Mouse (Mus musculus): ENCODE data around the gene Gbp8.
"Not testable (repeated sequence)": the region's sequence is repeated elsewhere in the genome, so short reads cannot be mapped to it uniquely, and the experiment has no call there.

The Gbp8 gene

DNA sequence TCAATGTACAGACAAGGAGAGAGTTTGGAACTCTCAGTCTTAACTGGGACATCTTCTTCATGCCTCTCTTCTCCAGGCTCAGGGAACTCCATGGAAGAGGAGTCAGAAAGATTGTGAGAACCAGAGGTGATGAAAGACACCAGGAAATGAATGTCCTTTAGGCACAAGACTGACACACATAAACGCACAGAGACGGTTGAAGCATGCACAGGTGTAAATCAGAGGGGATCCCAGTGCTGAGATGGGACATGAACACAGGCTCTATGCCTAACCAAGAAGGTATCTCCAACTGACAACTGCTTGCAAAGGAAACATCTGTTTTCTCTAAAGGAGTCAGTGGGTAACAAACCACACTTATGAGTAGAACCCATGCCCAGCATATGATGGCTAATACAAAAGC is 79.1 kb downstream of the Gbp8 start:
- no peak for DNase-seq (ENCODE audit: extremely low read depth, low read depth)

DNA sequence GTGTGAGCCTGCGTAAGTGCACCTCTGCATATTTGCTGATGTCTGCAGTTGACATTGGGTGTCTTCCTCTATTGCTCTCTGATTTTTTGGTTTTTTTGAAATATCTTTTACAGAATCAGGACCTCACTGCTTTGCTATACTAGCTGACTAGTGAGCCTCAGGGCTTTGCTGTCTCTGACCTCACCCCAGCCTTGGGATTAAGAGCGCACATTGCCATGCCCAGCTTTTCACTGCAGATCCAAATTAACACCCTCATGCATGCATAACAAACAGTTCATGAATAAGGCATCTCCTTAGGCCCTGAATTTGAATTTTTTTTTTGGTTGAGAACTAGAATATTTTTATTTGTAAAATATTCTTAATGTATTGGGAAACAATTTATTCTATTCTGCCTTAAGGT is 84.1 kb downstream of the Gbp8 start:
- DNase-seq (ENCODE audit: extremely low read depth, low read depth): no peak

DNA sequence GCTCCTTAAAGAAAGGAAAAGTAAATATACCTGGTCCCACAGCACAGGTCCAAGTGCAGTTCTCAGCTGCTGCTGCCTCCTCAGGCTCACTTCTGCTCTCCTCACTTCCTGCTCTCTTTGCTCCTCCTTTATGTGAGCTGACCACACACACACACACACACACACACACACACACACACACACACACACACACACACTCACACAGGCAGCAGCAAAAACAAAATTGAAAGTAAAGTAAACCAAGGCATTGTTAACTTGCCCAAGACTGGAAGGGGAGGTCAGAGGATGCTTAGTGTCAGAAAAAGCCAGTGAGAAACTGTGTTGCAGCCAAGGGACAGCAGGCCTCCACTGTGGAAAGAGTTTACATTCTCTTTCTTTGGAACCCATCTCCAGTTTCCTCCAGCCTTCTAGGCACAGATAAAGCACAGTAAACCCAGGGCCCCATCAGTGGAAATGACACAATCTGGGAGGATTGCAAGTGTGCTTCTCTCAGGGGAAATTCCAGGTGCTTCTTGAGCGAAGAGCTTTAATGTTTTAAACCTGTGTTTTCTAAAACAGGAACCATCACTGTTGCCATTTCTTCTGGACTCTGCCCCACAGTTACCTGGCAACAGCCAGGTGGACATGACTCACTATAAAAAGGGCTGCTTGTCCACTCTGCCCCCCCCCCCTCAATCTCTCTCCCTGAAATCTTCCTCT is 85.7 kb downstream of the Gbp8 start:
- DNase-seq (ENCODE audit: extremely low read depth, low read depth): not testable (repeated sequence)

DNA sequence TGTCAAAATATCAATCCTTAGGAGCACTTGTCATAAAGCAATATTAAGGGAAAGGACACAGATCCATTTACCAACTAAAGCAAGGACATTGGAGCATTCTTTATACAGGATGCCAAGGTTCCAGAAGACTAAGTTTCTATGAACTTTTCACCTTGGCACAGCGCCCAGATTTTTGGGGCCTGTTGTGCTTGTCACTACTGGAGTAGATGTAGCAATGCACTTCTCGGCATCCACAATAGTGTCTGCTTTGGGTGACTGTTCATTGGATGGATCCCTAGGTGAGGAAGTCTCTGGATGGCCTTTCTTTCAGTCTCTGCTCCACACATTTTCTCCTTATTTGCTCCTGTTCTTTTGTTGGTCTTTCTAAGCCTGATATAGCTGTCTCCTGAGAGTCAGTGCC is 107.0 kb downstream of the Gbp8 start:
- no peak for DNase-seq (ENCODE audit: extremely low read depth, low read depth)

DNA sequence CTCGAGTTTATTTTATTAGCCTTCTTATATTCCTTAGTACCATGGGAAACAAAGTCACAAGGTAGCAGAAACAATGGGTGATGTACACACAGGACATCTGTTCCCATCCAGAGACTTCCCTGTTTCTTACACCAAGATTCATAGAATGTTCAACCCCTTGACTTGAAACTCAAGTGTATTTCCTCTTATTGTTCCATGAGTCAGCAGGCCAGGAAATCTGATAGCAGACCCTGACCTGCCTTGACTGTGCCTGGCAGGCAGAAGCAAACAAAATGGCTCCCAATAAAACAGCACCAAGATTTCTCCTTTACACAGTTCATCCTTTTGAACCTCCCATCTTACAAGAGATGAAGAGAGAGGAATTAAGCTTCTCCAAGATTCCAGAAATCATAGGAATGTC is 126.8 kb downstream of the Gbp8 start:
- peak; percentile 28 for DNase-seq (ENCODE audit: extremely low read depth, low read depth)

DNA sequence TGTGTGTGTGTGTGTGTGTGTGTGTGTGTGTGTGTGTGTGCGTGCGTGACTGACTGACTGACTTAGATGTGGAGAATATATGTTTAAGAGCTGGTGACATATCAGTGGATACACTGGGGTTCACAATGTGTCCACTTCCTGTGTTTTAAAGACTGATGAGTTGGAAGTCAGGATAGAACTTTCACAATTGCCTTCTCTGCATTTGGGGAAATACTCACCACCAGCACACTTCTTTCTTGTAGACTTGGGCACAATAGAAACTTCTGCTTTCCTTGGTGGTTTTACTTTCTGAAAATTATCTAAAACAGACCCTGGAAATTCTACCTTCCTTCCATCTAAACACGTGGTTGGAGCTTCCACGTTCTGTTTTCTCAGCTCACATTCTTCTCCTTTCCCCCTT is 127.8 kb downstream of the Gbp8 start:
- DNase-seq (ENCODE audit: extremely low read depth, low read depth): no peak

DNA sequence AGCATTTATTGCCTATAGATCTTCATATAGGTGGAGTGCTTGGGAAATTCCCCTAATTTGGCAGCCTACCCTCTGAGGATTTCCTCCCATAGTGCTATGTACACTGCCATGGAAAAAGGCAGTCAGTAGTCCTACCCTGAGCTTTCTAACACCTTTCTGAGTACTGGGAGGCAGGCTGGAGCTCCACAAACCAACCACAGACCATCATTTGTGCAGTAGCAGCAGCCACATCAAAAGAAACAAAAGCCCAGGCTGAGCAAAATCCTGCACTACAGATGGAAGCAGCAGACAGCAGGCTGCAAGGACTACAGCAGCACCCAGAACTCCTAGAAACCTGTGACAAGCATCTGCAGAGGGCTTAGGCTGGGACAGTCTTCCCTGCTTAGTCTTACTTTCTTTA is 129.0 kb downstream of the Gbp8 start:
- no peak for DNase-seq (ENCODE audit: extremely low read depth, low read depth)

DNA sequence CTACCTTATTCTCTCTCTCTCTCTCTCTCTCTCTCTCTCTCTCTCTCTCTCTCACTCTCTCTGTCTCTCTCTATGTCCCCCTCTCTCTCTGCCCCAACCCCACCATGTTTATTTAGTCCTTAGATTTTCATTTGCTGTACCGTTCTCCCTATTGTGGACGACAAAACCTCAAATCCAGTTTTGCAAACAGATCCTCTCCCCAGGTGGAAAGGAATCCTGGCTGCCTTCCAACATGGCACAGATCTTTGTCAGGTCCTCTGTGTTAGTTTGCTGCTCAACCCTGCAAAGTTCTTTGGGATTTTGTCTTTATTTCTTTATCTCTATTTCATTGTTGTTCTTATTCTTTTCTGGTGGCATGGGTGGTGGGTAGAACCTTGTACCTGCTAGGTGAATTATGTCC is 149.9 kb downstream of the Gbp8 start:
- DNase-seq (ENCODE audit: extremely low read depth, low read depth): no peak

DNA sequence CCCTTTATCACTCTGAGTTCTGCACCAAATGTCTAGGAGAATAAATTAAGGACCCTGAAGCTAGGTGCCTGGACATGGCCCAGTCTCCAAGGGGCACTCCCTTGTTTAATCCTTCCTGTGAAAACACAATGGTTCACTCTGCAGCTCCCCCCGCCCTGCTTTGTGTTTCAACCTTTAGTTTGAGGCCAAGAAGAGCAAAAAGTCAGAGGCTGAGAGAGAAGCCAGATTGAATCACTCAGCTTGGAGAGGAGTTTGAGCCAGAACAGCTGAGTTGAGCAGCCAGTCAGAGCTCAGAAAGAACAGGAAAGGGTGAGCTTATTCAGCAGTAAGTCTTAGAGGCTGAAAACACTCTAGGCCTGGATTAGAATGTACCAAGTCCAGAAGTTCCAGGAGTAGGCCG is 151.3 kb downstream of the Gbp8 start:
- no peak for DNase-seq (ENCODE audit: extremely low read depth, low read depth)

DNA sequence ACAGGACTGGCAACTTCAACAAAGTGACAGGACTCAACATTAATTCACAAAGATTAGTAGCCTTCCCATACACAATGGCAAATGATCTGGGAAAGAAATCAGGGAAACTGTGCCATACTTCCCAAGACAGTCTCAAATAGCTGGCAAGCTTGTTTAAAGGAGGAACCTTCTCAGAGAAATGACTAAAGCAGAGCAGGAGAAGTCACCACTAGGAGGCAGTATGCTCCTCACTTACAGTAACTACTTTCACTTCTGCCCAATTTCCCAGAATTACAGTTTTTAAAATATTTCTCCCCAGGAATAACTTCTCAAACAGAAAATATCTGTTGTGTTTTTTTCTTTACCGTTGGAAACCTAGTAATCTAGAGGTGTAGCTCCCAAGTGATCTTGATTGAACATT is 152.6 kb downstream of the Gbp8 start:
- peak; percentile 50 for DNase-seq (ENCODE audit: extremely low read depth, low read depth)

DNA sequence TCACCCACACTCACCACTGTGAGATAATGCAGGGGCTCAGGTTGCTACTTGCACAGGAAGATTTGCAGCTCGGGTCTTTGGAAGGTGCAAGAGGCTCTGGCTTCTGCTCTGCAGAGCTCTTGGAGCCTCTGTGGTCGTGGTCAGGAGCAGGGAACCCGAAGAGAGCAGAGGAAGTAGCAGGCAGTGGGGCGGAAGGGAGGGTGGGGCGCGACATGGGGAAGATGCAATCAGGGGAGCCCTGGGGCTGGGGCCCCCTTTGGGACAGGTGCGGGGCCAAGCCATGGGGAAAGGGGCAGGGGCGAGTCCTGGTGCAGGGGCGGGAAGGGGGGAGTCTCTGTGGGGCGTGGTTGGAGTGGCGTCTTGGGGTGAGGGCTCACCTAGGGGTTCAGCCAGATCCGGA is 156.8 kb downstream of the Gbp8 start, which contains the start of gene Abcg3:
Gene Abcg3, minus strand, starts transcription at position 184 of the 400 bp plus-strand sequence.
- no peak for DNase-seq (ENCODE audit: extremely low read depth, low read depth)

DNA sequence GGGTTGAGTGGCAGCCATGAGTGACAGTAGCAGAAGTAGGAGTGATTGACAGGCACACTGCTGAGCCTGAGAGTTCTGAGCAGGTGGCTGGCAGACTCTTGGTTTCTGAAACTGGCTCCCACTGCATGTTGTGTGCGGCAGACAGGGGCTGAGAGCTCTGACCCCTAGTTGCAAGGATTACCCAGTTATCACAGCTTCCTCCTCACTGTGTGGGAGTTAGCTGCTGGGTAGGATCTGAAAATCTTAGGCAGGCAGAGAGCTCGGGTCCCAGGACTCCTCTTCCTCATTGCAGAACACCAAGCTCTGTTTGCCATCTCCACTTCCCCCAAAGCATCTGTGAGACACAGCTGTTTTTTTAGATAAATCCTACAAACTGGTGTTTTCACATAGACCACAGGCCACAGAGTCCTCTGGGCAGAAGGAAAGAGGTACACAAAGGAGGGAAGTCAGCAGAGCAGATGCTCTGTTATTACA is 160.3 kb downstream of the Gbp8 start:
- DNase-seq (ENCODE audit: extremely low read depth, low read depth): peak; percentile 64

Measured in MEL-GATA-1-ER (cell line).